Mouse (Mus musculus) cerebellum, postnatal 10 days (tissue): ENCODE measurements at regions not wholly inside any gene's neighbourhood (a gene's known extent, or its start where the extent isn't known, plus 50 kb on each side); places are given as distances from the start of the nearest gene placed in this dataset.
A peak's percentile ranks its signal among the peaks of the same experiment; 100 is the strongest.

Source experiments
- DNase-seq, 2 experiments: peaks; one replicate each; pipeline ENCODE4 v3.0.0; 2021; ENCODE audit warnings: mixed read lengths in 2 of 2

DNA sequence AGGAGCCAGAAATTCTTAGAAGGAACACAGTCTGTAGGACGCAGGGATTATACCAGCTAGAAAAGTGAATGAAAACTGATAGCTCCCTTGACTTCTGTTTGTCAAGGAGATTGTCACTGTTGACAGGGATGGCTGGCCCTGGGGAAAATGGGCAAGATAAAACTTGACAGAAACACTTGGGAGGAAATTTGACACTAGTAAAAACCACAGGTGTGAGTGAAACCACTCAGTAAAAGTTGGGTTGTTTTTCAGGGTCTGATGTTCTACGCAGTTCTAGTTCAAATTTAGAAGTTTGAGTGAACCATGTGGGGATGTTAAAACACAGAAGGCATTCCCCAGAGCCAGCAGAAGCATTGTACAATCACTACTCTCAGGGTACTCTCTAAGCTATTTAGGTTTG is 246.6 kb upstream of the Prep start:
- no peak for DNase-seq

DNA sequence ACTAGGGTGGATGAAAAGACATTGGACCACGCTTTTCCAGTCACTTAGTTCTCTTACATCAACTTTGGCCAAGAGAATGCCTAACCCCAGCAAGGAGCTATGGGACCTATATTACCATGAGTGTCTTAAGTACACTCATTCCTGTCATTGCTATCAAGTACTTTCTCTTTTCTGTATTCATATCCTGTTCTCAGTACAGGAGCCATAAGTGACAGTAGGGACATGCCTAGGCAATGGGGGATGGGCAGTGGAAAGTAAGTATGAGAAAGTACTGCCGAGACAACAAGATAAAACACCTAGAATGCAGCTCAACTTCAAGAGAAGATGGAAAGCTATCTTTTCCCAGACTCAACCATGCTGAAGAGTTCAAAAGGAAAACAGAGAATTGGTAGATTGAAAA is 247.6 kb upstream of the Prep start:
- no peak for DNase-seq

GRCm38 (mm10) chr10:44818615-44819014 is 248.4 kb upstream of the Prep start:
- DNase-seq: no peak

- DNase-seq: peak in 1 of 2 experiments; percentile 2
Measured at GRCm38 (mm10) chr10:44796205-44796604, 267.9 kb upstream of the Prdm1 start.

DNA sequence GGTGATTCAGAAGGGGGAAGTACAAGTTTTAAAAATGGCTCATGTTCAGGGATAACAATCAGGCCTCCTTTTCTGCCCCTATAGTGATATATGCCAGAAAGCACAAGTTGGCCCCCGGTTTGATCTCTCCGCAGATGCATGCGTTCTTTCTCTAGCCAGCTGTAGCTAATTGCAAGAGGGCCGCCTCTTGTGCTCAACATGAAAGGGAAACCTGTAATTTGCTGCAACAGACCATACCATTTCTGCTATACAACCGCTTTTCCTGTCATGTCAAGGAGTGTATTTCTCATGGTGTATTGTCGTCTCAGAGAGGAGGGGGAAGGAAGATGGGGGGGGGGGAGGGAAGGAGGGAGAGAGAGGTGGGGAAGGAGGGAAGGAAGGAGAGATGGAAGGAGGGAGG is 257.1 kb upstream of the Prdm1 start:
- no peak for DNase-seq

- DNase-seq: no peak
Measured at GRCm38 (mm10) chr10:44780381-44780958, 252.2 kb upstream of the Prdm1 start.

- DNase-seq: peak; percentile 53 to 57
Measured at GRCm38 (mm10) chr10:44779568-44780207, 251.4 kb upstream of the Prdm1 start.

- DNase-seq: no peak
Measured at GRCm38 (mm10) chr10:44777214-44777613, 248.9 kb upstream of the Prdm1 start.

GRCm38 (mm10) chr10:44776175-44776574 is 247.9 kb upstream of the Prdm1 start:
- no peak for DNase-seq

GRCm38 (mm10) chr10:44765527-44765926 is 237.2 kb upstream of the Prdm1 start:
- no peak for DNase-seq

DNA sequence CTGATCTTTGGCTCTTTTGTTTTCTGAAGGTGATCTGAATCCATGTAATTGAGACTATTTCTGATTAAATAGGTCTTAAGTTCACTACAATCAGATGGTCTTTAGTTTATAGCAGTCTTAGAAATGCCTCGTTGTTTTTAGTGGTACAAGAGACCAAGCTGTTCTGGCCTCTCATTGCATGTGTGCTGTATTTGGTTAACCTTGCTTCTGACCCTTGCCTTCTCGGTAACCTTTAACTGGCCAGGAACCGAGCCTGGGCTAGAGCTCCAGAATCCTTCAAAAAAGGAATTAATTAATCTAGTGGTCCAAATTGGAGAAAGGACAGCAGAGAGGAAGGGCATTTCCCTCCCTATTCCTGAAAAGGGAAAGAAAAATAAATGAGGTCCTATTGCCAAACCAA is 234.8 kb upstream of the Prdm1 start:
- no peak for DNase-seq

- DNase-seq: no peak
Measured at GRCm38 (mm10) chr10:44762068-44762467, 233.8 kb upstream of the Prdm1 start.

DNA sequence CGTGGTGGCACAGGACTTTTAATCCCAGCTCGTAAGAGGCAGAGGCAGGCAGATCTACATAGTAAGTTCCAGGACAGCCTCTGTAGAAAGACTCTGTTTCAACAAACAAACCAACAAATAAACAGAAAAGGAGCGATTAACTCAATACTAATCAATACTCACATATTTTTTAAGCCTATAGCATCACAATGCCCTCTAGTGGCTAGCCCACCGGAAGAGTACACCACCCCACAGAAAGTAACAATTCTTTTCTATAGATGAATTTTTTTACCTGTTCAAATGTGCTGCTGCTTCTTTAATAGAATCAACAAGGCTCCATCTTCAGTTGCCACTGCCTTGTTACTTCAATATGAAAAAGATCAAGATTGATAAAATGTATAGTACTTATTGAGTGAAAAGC is 233.0 kb upstream of the Prdm1 start:
- DNase-seq: peak; percentile 28 to 39

DNA sequence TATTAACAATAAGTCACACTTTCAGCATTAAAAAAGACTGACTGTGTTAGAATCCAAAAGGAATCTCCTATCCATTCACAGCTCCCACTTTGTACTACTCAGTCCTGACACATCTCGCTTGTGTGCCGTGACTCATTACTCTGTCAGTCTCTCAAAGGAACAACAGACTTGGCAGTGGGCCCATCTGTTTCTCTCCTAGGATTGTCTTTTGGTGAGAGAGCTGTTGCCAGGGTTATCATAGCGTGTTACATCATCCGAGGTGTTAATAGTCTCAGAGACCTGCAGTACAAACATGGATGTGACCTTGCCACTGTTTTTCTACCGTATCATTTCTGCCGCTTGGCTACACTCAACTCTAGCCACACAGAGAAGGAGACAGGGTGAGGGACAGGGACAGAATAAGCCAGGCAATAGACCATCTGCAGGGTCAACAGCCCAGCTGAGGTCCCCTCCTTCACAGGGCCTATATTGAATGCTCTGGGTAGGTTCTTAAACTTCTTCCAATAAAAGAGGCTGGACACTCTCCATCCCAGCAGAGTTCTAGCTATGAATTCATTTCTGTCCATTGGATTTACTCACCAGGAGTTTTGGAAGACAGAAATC is 227.2 kb upstream of the Prdm1 start:
- DNase-seq: peak; percentile 54 to 59

DNA sequence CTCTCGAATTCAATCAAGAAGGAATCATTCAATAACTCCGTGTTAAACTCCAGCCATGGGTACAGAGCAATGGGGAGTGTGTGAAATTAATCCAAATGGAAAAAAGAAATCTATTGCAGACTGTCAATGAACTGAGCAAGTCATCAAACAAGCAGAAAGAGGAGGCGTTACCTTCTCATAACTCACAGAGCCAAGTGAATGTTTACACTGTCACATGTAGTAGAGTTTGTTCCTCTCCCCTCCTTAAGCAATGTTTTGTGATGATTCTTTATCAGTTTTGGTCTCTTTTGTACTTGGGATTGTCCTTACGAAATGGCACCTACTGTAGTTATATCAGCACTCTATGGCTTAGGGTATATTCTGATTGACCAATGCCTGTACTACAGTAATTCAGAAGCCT is 226.6 kb upstream of the Prdm1 start:
- DNase-seq: no peak

- peak in 1 of 2 experiments; percentile 12 for DNase-seq
Measured at GRCm38 (mm10) chr10:44752719-44753390, 224.6 kb upstream of the Prdm1 start.

GRCm38 (mm10) chr10:44751061-44751460 is 222.8 kb upstream of the Prdm1 start:
- no peak for DNase-seq

DNA sequence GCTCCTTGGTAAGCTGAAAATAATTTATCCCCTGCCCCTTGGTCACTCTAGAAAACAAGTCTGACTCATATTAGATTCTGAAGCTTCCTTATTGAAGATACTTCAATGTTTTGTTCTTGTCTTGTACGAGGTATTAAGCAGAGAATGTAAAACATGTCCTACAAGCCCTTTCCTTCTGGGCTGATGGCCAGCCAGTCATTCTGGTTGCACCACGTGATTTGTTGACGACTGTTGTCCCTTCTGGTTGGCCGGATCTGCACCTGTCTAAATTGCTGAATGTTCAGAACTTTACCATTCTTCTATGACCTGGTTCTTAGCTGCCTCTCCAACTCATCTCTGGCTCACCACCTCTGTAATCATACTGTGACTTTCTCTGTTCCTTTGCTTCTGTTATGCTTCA is 220.9 kb upstream of the Prdm1 start:
- DNase-seq: peak; percentile 47

- DNase-seq: no peak
Measured at GRCm38 (mm10) chr10:44747419-44747818, 219.1 kb upstream of the Prdm1 start.

DNA sequence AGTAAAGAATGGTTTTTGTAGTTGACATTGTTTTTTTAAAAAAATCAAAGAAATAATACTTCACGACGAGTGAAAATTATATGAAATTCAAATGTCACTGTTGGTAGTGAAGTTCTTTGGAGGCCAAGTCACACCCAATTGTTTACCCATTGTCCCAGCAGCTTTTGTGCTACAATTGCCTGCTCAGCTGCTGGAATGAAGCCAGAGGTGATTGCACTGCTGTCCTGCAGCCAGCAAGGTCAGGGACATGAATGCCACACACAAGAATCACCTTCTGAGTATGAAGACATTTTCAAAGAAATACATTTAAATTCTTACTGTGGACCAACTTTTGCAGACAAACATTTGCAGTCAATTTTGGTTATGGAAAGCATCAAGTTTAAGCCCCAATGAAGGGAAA is 215.9 kb upstream of the Prdm1 start:
- DNase-seq: peak; percentile 23 to 40

DNA sequence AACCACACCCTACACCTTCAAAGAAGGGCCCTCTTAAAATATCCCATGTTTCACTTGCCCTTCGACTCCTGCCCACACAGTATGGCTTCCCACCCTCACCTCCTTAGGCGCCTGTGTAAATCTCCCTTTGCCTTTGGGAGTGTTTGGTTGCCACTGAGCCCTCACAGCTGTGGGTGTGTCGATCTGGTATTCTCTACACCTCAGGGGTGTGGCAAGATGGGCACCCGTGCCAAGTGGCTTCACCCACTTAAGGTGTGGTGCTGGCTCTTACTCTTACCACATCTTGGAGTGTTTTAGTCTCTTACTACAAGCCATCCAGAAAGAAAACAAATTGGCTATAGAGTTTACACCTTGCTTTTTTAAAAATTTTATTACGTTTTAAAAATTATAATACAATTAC is 205.3 kb upstream of the Prdm1 start:
- DNase-seq: no peak

DNA sequence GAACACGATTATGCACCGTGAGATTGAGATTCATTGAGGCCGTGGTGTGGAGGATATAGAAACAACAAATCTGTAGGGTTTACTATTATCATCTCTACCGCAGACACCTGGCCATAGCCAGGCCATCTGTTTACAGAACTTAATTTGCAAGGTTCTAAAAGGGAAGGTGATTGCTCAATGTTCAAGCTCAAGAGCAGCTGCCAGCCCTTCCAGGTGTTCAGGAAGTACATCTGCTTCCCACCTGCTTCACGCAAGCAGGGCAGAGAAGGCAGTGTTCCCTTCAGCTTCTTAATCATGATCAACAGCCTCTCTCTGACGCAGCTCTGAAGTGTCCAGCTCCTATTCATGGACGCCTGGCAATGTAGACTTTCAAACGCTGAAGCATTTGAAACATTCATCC is 202.4 kb upstream of the Prdm1 start:
- no peak for DNase-seq

GRCm38 (mm10) chr10:44728963-44729362 is 200.7 kb upstream of the Prdm1 start:
- DNase-seq: no peak

DNA sequence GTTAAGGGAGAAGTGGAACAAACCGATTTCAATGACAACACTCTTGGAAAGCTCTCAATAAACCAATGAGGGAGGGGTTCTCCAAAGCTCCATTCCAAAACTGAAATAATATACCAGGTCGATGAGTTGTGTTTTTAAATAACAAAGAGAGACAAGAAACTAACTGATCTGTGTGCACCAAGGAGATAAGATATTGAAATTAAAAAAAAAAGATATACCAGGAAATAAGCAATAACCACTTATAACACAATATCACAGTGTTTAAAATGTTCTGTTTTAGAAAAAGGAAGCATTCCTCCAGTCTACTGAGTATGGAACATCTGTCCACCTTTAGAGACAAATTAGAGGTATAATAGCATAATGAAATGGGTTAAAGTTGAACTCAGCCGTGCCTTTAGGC is 196.3 kb upstream of the Prdm1 start:
- DNase-seq: no peak
